Mouse (Mus musculus): ENCODE results near the gene Havcr2. TPM values are rescaled to one million over a fixed set of nuclear protein-coding genes. Genes with fewer than 3 reads are reported as not detected.
"Not testable (repeated sequence)": the region's sequence is repeated elsewhere in the genome, so short reads cannot be mapped to it uniquely, and the experiment has no call there.

Havcr2 gene
- polyA plus RNA-seq, 1 experiment from 2014 or later: 0.38 TPM

GRCm38 (mm10) chr11:46507146-46507545 lies 52.4 kb downstream of the Havcr2 start:
- H3K27ac ChIP-seq (replicated peaks in 1 of 2; ENCODE audit: control insufficient read depth in 1 of 2, insufficient read depth in 1 of 2, low read depth in 2 of 2, low read length in 2 of 2): no peak overlapping the region
- no peaks in the 10 kb centered on the region for H3K4me1 ChIP-seq (ENCODE audit: control insufficient read depth in 2 of 2, insufficient read depth in 2 of 2, low read length in 2 of 2)
- H3K9me3 ChIP-seq (ENCODE audit: control insufficient read depth, low read length): no peaks in the 10 kb centered on the region
- no peak overlapping the region for H3K4me2 ChIP-seq (ENCODE audit: low read length)
- WGBS: 49% methylated on average over 3 of the region's 3 CpGs
- no peak for ATAC-seq (ENCODE audit: insufficient number of reproducible peaks, insufficient read depth, low FRiP score, low read depth)
- no peaks in the 10 kb centered on the region for H3K27me3 ChIP-seq (ENCODE audit: control insufficient read depth, insufficient read depth, low read length)
- no peaks in the 10 kb centered on the region for H3K36me3 ChIP-seq (ENCODE audit: control insufficient read depth, insufficient read depth, low read length)
- no peak overlapping the region for H3K9ac ChIP-seq (ENCODE audit: low read length)
- no peak overlapping the region for H3K4me3 ChIP-seq (ENCODE audit: control insufficient read depth in 1 of 2, insufficient read depth in 1 of 2, low read depth in 1 of 2, low read length in 2 of 2)

- Histone ChIP-seq H3K27ac (replicated peaks in 1 of 2; ENCODE audit: control insufficient read depth in 1 of 2, insufficient read depth in 1 of 2, low read depth in 2 of 2, low read length in 2 of 2) (no peak overlapping the region), H3K9ac (ENCODE audit: low read length) (no peak overlapping the region), H3K36me3 (ENCODE audit: control insufficient read depth, insufficient read depth, low read length) (no peaks in the 10 kb centered on the region), H3K9me3 (ENCODE audit: control insufficient read depth, low read length) (no peaks in the 10 kb centered on the region), H3K4me1 (ENCODE audit: control insufficient read depth in 2 of 2, insufficient read depth in 2 of 2, low read length in 2 of 2) (no peaks in the 10 kb centered on the region), H3K4me3 (ENCODE audit: control insufficient read depth in 1 of 2, insufficient read depth in 1 of 2, low read depth in 1 of 2, low read length in 2 of 2) (no peak overlapping the region), H3K27me3 (ENCODE audit: control insufficient read depth, insufficient read depth, low read length) (no peaks in the 10 kb centered on the region), H3K4me2 (ENCODE audit: low read length) (no peak overlapping the region)
- no peak for ATAC-seq (ENCODE audit: insufficient number of reproducible peaks, insufficient read depth, low FRiP score, low read depth)
- WGBS: 88% methylated on average over 5 of the region's 5 CpGs
Observed at GRCm38 (mm10) chr11:46509900-46510299, 55.2 kb downstream of the Havcr2 start.

- H3K4me1 ChIP-seq (ENCODE audit: control insufficient read depth in 2 of 2, insufficient read depth in 2 of 2, low read length in 2 of 2); H3K9me3 ChIP-seq (ENCODE audit: control insufficient read depth, low read length); H3K27ac ChIP-seq (replicated peaks in 1 of 2; ENCODE audit: control insufficient read depth in 1 of 2, insufficient read depth in 1 of 2, low read depth in 2 of 2, low read length in 2 of 2); H3K9ac ChIP-seq (ENCODE audit: low read length); H3K4me2 ChIP-seq (ENCODE audit: low read length); ATAC-seq (ENCODE audit: insufficient number of reproducible peaks, insufficient read depth, low FRiP score, low read depth); H3K36me3 ChIP-seq (ENCODE audit: control insufficient read depth, insufficient read depth, low read length); H3K27me3 ChIP-seq (ENCODE audit: control insufficient read depth, insufficient read depth, low read length); H3K4me3 ChIP-seq (ENCODE audit: control insufficient read depth in 1 of 2, insufficient read depth in 1 of 2, low read depth in 1 of 2, low read length in 2 of 2): not testable (repeated sequence)
- 78% methylated on average over 5 of the region's 5 CpGs for WGBS
Observed at GRCm38 (mm10) chr11:46521341-46521740, 66.6 kb downstream of the Havcr2 start.

GRCm38 (mm10) chr11:46522719-46523118 lies 68.0 kb downstream of the Havcr2 start:
- Histone ChIP-seq H3K27ac (replicated peaks in 1 of 2; ENCODE audit: control insufficient read depth in 1 of 2, insufficient read depth in 1 of 2, low read depth in 2 of 2, low read length in 2 of 2) (no peak overlapping the region), H3K4me1 (ENCODE audit: control insufficient read depth in 2 of 2, insufficient read depth in 2 of 2, low read length in 2 of 2) (no peaks in the 10 kb centered on the region), H3K9ac (ENCODE audit: low read length) (no peak overlapping the region), H3K4me2 (ENCODE audit: low read length) (no peak overlapping the region), H3K9me3 (ENCODE audit: control insufficient read depth, low read length) (no peaks in the 10 kb centered on the region), H3K27me3 (ENCODE audit: control insufficient read depth, insufficient read depth, low read length) (no peaks in the 10 kb centered on the region), H3K4me3 (ENCODE audit: control insufficient read depth in 1 of 2, insufficient read depth in 1 of 2, low read depth in 1 of 2, low read length in 2 of 2) (no peak overlapping the region), H3K36me3 (ENCODE audit: control insufficient read depth, insufficient read depth, low read length) (no peaks in the 10 kb centered on the region)
- ATAC-seq (ENCODE audit: insufficient number of reproducible peaks, insufficient read depth, low FRiP score, low read depth): no peak
- 72% methylated on average over 3 of the region's 3 CpGs for WGBS

GRCm38 (mm10) chr11:46523912-46524311 lies 69.2 kb downstream of the Havcr2 start, which contains the start of gene Gm12169:
Gm12169 (plus strand) TSS chr11:46524212.
- H3K9me3 ChIP-seq (ENCODE audit: control insufficient read depth, low read length): no peaks in the 10 kb centered on the region
- no peaks in the 10 kb centered on the region for H3K4me1 ChIP-seq (ENCODE audit: control insufficient read depth in 2 of 2, insufficient read depth in 2 of 2, low read length in 2 of 2)
- no peaks in the 10 kb centered on the region for H3K36me3 ChIP-seq (ENCODE audit: control insufficient read depth, insufficient read depth, low read length)
- H3K4me3 ChIP-seq (ENCODE audit: control insufficient read depth in 1 of 2, insufficient read depth in 1 of 2, low read depth in 1 of 2, low read length in 2 of 2): no peak within 1 kb of the TSS
- H3K9ac ChIP-seq (ENCODE audit: low read length): no peak within 1 kb of the TSS
- no peaks in the 10 kb centered on the region for H3K27me3 ChIP-seq (ENCODE audit: control insufficient read depth, insufficient read depth, low read length)
- no peak within 1 kb of the TSS for H3K27ac ChIP-seq (replicated peaks in 1 of 2; ENCODE audit: control insufficient read depth in 1 of 2, insufficient read depth in 1 of 2, low read depth in 2 of 2, low read length in 2 of 2)
- H3K4me2 ChIP-seq (ENCODE audit: low read length): no peak within 1 kb of the TSS
- ATAC-seq (ENCODE audit: insufficient number of reproducible peaks, insufficient read depth, low FRiP score, low read depth): no peak
- WGBS: 84% methylated on average over 2 of the region's 2 CpGs

- H3K4me1 ChIP-seq (ENCODE audit: control insufficient read depth in 2 of 2, insufficient read depth in 2 of 2, low read length in 2 of 2): no peaks in the 10 kb centered on the region
- WGBS: 81% methylated on average over 4 of the region's 4 CpGs
- H3K4me3 ChIP-seq (ENCODE audit: control insufficient read depth in 1 of 2, insufficient read depth in 1 of 2, low read depth in 1 of 2, low read length in 2 of 2): no peak overlapping the region
- H3K4me2 ChIP-seq (ENCODE audit: low read length): no peak overlapping the region
- no peak overlapping the region for H3K27ac ChIP-seq (replicated peaks in 1 of 2; ENCODE audit: control insufficient read depth in 1 of 2, insufficient read depth in 1 of 2, low read depth in 2 of 2, low read length in 2 of 2)
- no peaks in the 10 kb centered on the region for H3K36me3 ChIP-seq (ENCODE audit: control insufficient read depth, insufficient read depth, low read length)
- no peak overlapping the region for H3K9ac ChIP-seq (ENCODE audit: low read length)
- no peak for ATAC-seq (ENCODE audit: insufficient number of reproducible peaks, insufficient read depth, low FRiP score, low read depth)
- H3K9me3 ChIP-seq (ENCODE audit: control insufficient read depth, low read length): no peaks in the 10 kb centered on the region
- H3K27me3 ChIP-seq (ENCODE audit: control insufficient read depth, insufficient read depth, low read length): no peaks in the 10 kb centered on the region
Observed at GRCm38 (mm10) chr11:46530149-46530548, 75.4 kb downstream of the Havcr2 start.

Other genes starting within 250 kb of the Havcr2 start
- gene Fndc9, start 219.4 kb upstream of the Havcr2 start, polyA plus RNA-seq (2014; fragmentation: Nextera tagmentation; extraction: Ambion mirVana): 0.08 and 0.13 TPM in 2 replicates
- 8.9 TPM in 2 replicates for gene Cyfip2, start 142.1 kb upstream of the Havcr2 start, polyA plus RNA-seq (2014; fragmentation: Nextera tagmentation; extraction: Ambion mirVana)
- not detected in 2 replicates for gene Itk, start 65.4 kb upstream of the Havcr2 start, polyA plus RNA-seq (2014; fragmentation: Nextera tagmentation; extraction: Ambion mirVana)
- not detected in 2 replicates for gene Fam71b, start 58.4 kb upstream of the Havcr2 start, polyA plus RNA-seq (2014; fragmentation: Nextera tagmentation; extraction: Ambion mirVana)
- 50.9 and 54.2 TPM in 2 replicates for gene Med7, start 18.0 kb upstream of the Havcr2 start, polyA plus RNA-seq (2014; fragmentation: Nextera tagmentation; extraction: Ambion mirVana)
- not detected in 2 replicates for gene Gm12169, start 69.3 kb downstream of the Havcr2 start, polyA plus RNA-seq (2014; fragmentation: Nextera tagmentation; extraction: Ambion mirVana)
- 0.19 and 0.45 TPM in 2 replicates for gene BC053393, start 116.6 kb downstream of the Havcr2 start, polyA plus RNA-seq (2014; fragmentation: Nextera tagmentation; extraction: Ambion mirVana)
- not detected in 2 replicates for gene Dppa1, start 174.3 kb downstream of the Havcr2 start, polyA plus RNA-seq (2014; fragmentation: Nextera tagmentation; extraction: Ambion mirVana)

Measured in heart, embryonic 14.5 days (tissue).